Mouse (Mus musculus) macrophage (primary cell): ENCODE results near the gene Gm28051. TPM values are rescaled to one million over a fixed set of nuclear protein-coding genes. Genes with fewer than 3 reads are reported as not detected.
A peak's percentile ranks its signal among the peaks of the same experiment; 100 is the strongest.

Experiments
- H3K27ac ChIP-seq: fragments of 350-480 bp; formaldehyde crosslinking; 2 replicates; pipeline ENCODE4 v1.9.0; 2021
- H3K36me3 ChIP-seq: fragments of 350-480 bp; formaldehyde crosslinking; 2 replicates; pipeline ENCODE4 v1.9.0; 2021; ENCODE audit errors: inconsistent target
- H3K4me3 ChIP-seq: fragments of 350-480 bp; formaldehyde crosslinking; 2 replicates; pipeline ENCODE4 v1.9.0; 2021; ENCODE audit errors: inconsistent target
- H3K79me2 ChIP-seq: fragments of 350-480 bp; formaldehyde crosslinking; 2 replicates; pipeline ENCODE4 v1.9.0; 2021; ENCODE audit errors: inconsistent target
- whole genome bisulfite sequencing: methylation state at CpG from one replicate; pipeline ENCODE4 v1.1.7; 2026; ENCODE audit warnings: inconsistent platforms; ENCODE audit not compliant: missing documents; 5-methylcytosine and 5-hydroxymethylcytosine counted together
- polyA plus RNA-seq: library from polyadenylated mRNA; stranded (reverse); fragments of 250-400 nt; gene quantifications from 3 replicates; pipeline ENCODE4 v1.2.4, GENCODE M21; 2018; ENCODE audit warnings: inconsistent platforms
- total RNA-seq, 78 experiments: library from RNA; depleted of rRNA; stranded (reverse); fragments of 250-400 nt; gene quantifications; 1 replicate in 9 of 78; 2 replicates in 24 of 78; 3 replicates in 43 of 78; 4 replicates in 2 of 78; pipeline ENCODE4 v1.2.4; 2018; ENCODE audit warnings: inconsistent platforms in 56 of 78

The Gm28051 gene
- total RNA-seq (2018; cell fraction: chromatin; rRNA removed), result not detected
- total RNA-seq (2018; cell fraction: cytosol; rRNA removed), result not detected
- total RNA-seq (2018; cell fraction: nucleus; rRNA removed), result not detected
- polyA plus RNA-seq, result not detected in 3 replicates

GRCm38 (mm10) chr12:102757689-102758402 is at the start of gene Gm28051, which contains the start of the genes Gon7 and Ubr7:
TSS of gene Gm28051 (minus strand) at chr12:102757765.
TSS of gene Gon7 (minus strand) at chr12:102757803.
TSS of gene Ubr7 (plus strand) at chr12:102757967.
- H3K79me2 ChIP-seq, result peaks cover 84% of the 10 kb centered on the region
- under 1% methylated on average over 68 of the region's 73 CpGs for WGBS
- H3K4me3 ChIP-seq, result peak within 1 kb of the TSS; percentile 90
- peak within 1 kb of the TSS; percentile 58 for H3K27ac ChIP-seq
- peaks cover 11% of the 10 kb centered on the region; the same call in 1 of the 2 replicates for H3K36me3 ChIP-seq

GRCm38 (mm10) chr12:102799528-102799927 is 42.0 kb upstream of the Gm28051 start:
- Histone ChIP-seq H3K27ac (no peak overlapping the region), H3K36me3 (0 out of 2 replicates have a peak, but pooled peaks cover 4% of the 10 kb centered on the region), H3K79me2 (no peaks in the 10 kb centered on the region), H3K4me3 (no peak overlapping the region)
- WGBS, result 77% methylated on average over 2 of the region's 2 CpGs

- Histone ChIP-seq H3K79me2 (no peaks in the 10 kb centered on the region), H3K36me3 (peaks cover 73% of the 10 kb centered on the region), H3K4me3 (no peak overlapping the region), H3K27ac (no peak overlapping the region)
- whole genome bisulfite sequencing, result 95% methylated on average over 7 of the region's 7 CpGs
These were observed 30.4 kb upstream of the Gm28051 start for GRCm38 (mm10) chr12:102787927-102788326.

- WGBS, result 94% methylated on average over 5 of the region's 5 CpGs
- Histone ChIP-seq H3K79me2 (no peaks in the 10 kb centered on the region), H3K27ac (no peak overlapping the region), H3K4me3 (no peak overlapping the region), H3K36me3 (peaks cover 52% of the 10 kb centered on the region)
These were observed 28.0 kb upstream of the Gm28051 start for GRCm38 (mm10) chr12:102785593-102785985.

GRCm38 (mm10) chr12:102784899-102785592 is 27.5 kb upstream of the Gm28051 start:
- no peaks in the 10 kb centered on the region for H3K79me2 ChIP-seq
- 71% methylated on average over 19 of the region's 19 CpGs for WGBS
- peaks cover 47% of the 10 kb centered on the region for H3K36me3 ChIP-seq
- H3K27ac ChIP-seq, result no peak overlapping the region
- no peak overlapping the region for H3K4me3 ChIP-seq

- 94% methylated on average over 5 of the region's 5 CpGs for WGBS
- H3K79me2 ChIP-seq, result no peaks in the 10 kb centered on the region
- peaks cover 28% of the 10 kb centered on the region for H3K36me3 ChIP-seq
- no peak overlapping the region for H3K4me3 ChIP-seq
- no peak overlapping the region for H3K27ac ChIP-seq
These were observed 25.3 kb upstream of the Gm28051 start for GRCm38 (mm10) chr12:102782841-102783240.

GRCm38 (mm10) chr12:102779452-102779851 is 21.9 kb upstream of the Gm28051 start:
- 93% methylated on average over 3 of the region's 3 CpGs for WGBS
- H3K36me3 ChIP-seq, result peaks cover 20% of the 10 kb centered on the region; the same call in 1 of the 2 replicates
- no peak overlapping the region for H3K27ac ChIP-seq

GRCm38 (mm10) chr12:102778151-102778550 is 20.6 kb upstream of the Gm28051 start:
- H3K36me3 ChIP-seq, result peaks cover 31% of the 10 kb centered on the region; the same call in 1 of the 2 replicates
- 96% methylated on average over 5 of the region's 5 CpGs for WGBS

More at GRCm38 (mm10) chr12:102779452-102779851, 21.9 kb upstream of the Gm28051 start:
- Histone ChIP-seq H3K4me3 (no peak overlapping the region), H3K79me2 (no peaks in the 10 kb centered on the region)

GRCm38 (mm10) chr12:102776035-102776434 is 18.5 kb upstream of the Gm28051 start:
- 92% methylated on average over 14 of the region's 14 CpGs for WGBS

More at GRCm38 (mm10) chr12:102778151-102778550, 20.6 kb upstream of the Gm28051 start:
- H3K27ac ChIP-seq, result no peak overlapping the region
- no peaks in the 10 kb centered on the region for H3K79me2 ChIP-seq
- no peak overlapping the region for H3K4me3 ChIP-seq

GRCm38 (mm10) chr12:102772676-102773075 is 15.1 kb upstream of the Gm28051 start:
- Histone ChIP-seq H3K79me2 (no peaks in the 10 kb centered on the region), H3K36me3 (peaks cover 81% of the 10 kb centered on the region), H3K27ac (no peak overlapping the region), H3K4me3 (no peak overlapping the region)
- WGBS, result 97% methylated on average over 5 of the region's 5 CpGs

More at GRCm38 (mm10) chr12:102776035-102776434, 18.5 kb upstream of the Gm28051 start:
- no peak overlapping the region for H3K4me3 ChIP-seq
- H3K27ac ChIP-seq, result no peak overlapping the region
- H3K36me3 ChIP-seq, result peaks cover 53% of the 10 kb centered on the region
- no peaks in the 10 kb centered on the region for H3K79me2 ChIP-seq

- Histone ChIP-seq H3K79me2 (no peaks in the 10 kb centered on the region), H3K36me3 (peaks cover 92% of the 10 kb centered on the region), H3K4me3 (no peak overlapping the region), H3K27ac (no peak overlapping the region)
- 98% methylated on average over 8 of the region's 8 CpGs for WGBS
These were observed 14.0 kb upstream of the Gm28051 start for GRCm38 (mm10) chr12:102771601-102772000.

GRCm38 (mm10) chr12:102769000-102769399 is 11.4 kb upstream of the Gm28051 start:
- WGBS, result 100% methylated on average over 3 of the region's 4 CpGs
- Histone ChIP-seq H3K36me3 (peaks cover 90% of the 10 kb centered on the region), H3K79me2 (no peaks in the 10 kb centered on the region)

GRCm38 (mm10) chr12:102763696-102764095 is 6.1 kb upstream of the Gm28051 start:
- Histone ChIP-seq H3K36me3 (peaks cover 53% of the 10 kb centered on the region), H3K27ac (no peak overlapping the region), H3K4me3 (no peak overlapping the region), H3K79me2 (peaks cover 33% of the 10 kb centered on the region)

More at GRCm38 (mm10) chr12:102769000-102769399, 11.4 kb upstream of the Gm28051 start:
- Histone ChIP-seq H3K4me3 (no peak overlapping the region), H3K27ac (no peak overlapping the region)

GRCm38 (mm10) chr12:102761668-102762067 is 4.1 kb upstream of the Gm28051 start:
- Histone ChIP-seq H3K79me2 (peaks cover 45% of the 10 kb centered on the region), H3K27ac (no peak overlapping the region), H3K4me3 (no peak overlapping the region), H3K36me3 (peaks cover 33% of the 10 kb centered on the region)
- WGBS, result 93% methylated on average over 3 of the region's 3 CpGs
